ENCODE assay signal across 30 mouse cellular contexts in the genomic region with DNA sequence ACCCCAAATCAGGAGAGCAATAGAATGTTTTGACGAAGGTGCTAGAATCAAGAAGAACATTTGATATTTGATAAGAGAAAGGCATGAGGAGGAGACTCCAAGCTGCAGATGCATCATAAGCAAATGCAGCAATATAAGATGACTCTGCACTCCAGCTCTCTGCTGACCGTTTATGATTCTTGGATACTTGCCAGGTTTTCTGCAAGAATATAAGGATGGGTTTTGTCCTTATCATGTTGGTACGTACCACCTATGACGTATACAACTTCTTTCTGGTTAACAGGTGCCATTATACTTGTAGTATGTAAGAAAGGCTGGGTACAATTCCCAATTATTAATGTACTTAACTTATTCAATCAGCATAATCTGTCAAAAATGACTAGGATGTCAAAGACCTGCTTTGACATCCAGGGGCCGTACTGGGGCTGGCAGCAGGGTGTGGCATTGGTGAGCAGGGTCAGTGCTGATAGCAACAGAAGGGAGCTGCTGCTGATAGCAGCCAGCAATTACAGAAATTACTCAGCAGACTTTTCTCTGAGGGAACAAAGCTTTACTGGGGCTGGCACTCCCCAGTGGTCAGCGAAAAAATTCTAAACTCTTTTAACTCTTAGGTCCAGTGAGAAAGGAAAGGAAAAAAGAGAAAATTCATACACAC. TPM values are rescaled to one million over a fixed set of nuclear protein-coding genes. Genes with fewer than 3 reads are reported as not detected.
DNase-seq lines count a peak whose midpoint lies in the region; ATAC-seq and TF ChIP-seq lines count a peak whose summit lies in the region.
"Had no signal": no experiment of that assay in that cellular context is flagged by ENCODE, and none has a peak within 500 bp of the region (broad histone marks: within the 10 kb centered on the region; RNA-seq: fewer than 3 reads in every experiment).

No protein-coding gene starts in this region.

- no peak for TF ChIP-seq CTCF in G1E (IDR thresholded peaks at IDR 0.05; ENCODE audit: low read depth, low read length)

- WGBS in hindbrain, embryonic 14.5 days, result 85% methylated on average over 6 of the region's 6 CpGs
- 84% methylated on average over 6 of the region's 6 CpGs for WGBS in hindbrain, embryonic 13.5 days
- WGBS in intestine, embryonic 16.5 days, result 39% methylated on average over 6 of the region's 6 CpGs

- H3K9me3 ChIP-seq in hindbrain, embryonic 14.5 days (ENCODE audit: control insufficient read depth, low read length), result no peaks in the 10 kb centered on the region
- no peaks in the 10 kb centered on the region for H3K9me3 ChIP-seq in hindbrain, embryonic 13.5 days
- no peaks in the 10 kb centered on the region for H3K9me3 ChIP-seq in G1E (replicated peaks)
- no peaks in the 10 kb centered on the region for H3K9me3 ChIP-seq in intestine, embryonic 16.5 days (ENCODE audit: control insufficient read depth, low read length)
- H3K9me3 ChIP-seq: embryonic facial prominence, embryonic 12.5 days; forebrain, embryonic 15.5 days; heart, embryonic 10.5 days; megakaryocyte, embryonic 14.5 days had no signal

- H3K36me3 ChIP-seq in hindbrain, embryonic 14.5 days (replicated peaks; ENCODE audit: control insufficient read depth, insufficient read depth), result no peaks in the 10 kb centered on the region
- H3K36me3 ChIP-seq in hindbrain, embryonic 13.5 days, result no peaks in the 10 kb centered on the region
- H3K36me3 ChIP-seq in G1E (replicated peaks), result no peaks in the 10 kb centered on the region
- H3K36me3 ChIP-seq in intestine, embryonic 16.5 days (ENCODE audit: control insufficient read depth, insufficient read depth, low read length), result no peaks in the 10 kb centered on the region
- H3K36me3 ChIP-seq: embryonic facial prominence, embryonic 12.5 days; forebrain, embryonic 15.5 days; heart, embryonic 10.5 days had no signal

- H3K27me3 ChIP-seq in hindbrain, embryonic 14.5 days (ENCODE audit: control insufficient read depth, insufficient read depth, low read length), result no peaks in the 10 kb centered on the region
- H3K27me3 ChIP-seq in hindbrain, embryonic 13.5 days, result no peaks in the 10 kb centered on the region
- no peaks in the 10 kb centered on the region for H3K27me3 ChIP-seq in G1E (ENCODE audit: insufficient read depth, low read length)
- no peaks in the 10 kb centered on the region for H3K27me3 ChIP-seq in intestine, embryonic 16.5 days (replicated peaks; ENCODE audit: control insufficient read depth, insufficient read depth, low read length)
- H3K27me3 ChIP-seq: embryonic facial prominence, embryonic 12.5 days; forebrain, embryonic 15.5 days; megakaryocyte, embryonic 14.5 days; Patski had no signal

- no peak for ATAC-seq in hindbrain, embryonic 14.5 days (ENCODE audit: low FRiP score)
- ATAC-seq in hindbrain, embryonic 13.5 days (ENCODE audit: low FRiP score), result no peak
- ATAC-seq in G1E (ENCODE audit: extremely low read depth, insufficient number of reproducible peaks, low FRiP score, poor library complexity, severe bottlenecking), result no peak; the same call in 1 of the 2 replicates
- peak; percentile 96 for ATAC-seq in intestine, embryonic 16.5 days
- ATAC-seq in megakaryocyte-erythroid progenitor cell, adult 5-6 weeks (replicated peaks; ENCODE audit: low FRiP score, low TSS enrichment, poor library complexity, severe bottlenecking), result peak; percentile 94
- ATAC-seq: forebrain, embryonic 15.5 days; inflammation-experienced regulatory T-cells, adult 6 months; lung, postnatal 0 days; Patski had no signal

- no peak overlapping the region for H3K9ac ChIP-seq in hindbrain, embryonic 14.5 days
- H3K9ac ChIP-seq in hindbrain, embryonic 13.5 days, result no peak overlapping the region
- H3K9ac ChIP-seq in intestine, embryonic 16.5 days (ENCODE audit: low read depth, low read length), result no peak overlapping the region
- H3K9ac ChIP-seq: embryonic facial prominence, embryonic 12.5 days; forebrain, embryonic 15.5 days had no signal

- H3K4me1 ChIP-seq in hindbrain, embryonic 14.5 days (replicated peaks; ENCODE audit: control insufficient read depth, insufficient read depth, low read length), result no peaks in the 10 kb centered on the region
- H3K4me1 ChIP-seq in hindbrain, embryonic 13.5 days (replicated peaks), result no peaks in the 10 kb centered on the region
- H3K4me1 ChIP-seq in G1E (ENCODE audit: insufficient read depth, low read depth, low read length), result no peaks in the 10 kb centered on the region
- H3K4me1 ChIP-seq in intestine, embryonic 16.5 days (ENCODE audit: control insufficient read depth, insufficient read depth, low read length), result no peaks in the 10 kb centered on the region
- H3K4me1 ChIP-seq: embryonic facial prominence, embryonic 12.5 days; forebrain, embryonic 15.5 days; heart, embryonic 10.5 days; megakaryocyte, embryonic 14.5 days had no signal

- H3K4me3 ChIP-seq in hindbrain, embryonic 14.5 days (replicated peaks; ENCODE audit: low read length), result no peak overlapping the region
- no peak overlapping the region for H3K4me3 ChIP-seq in hindbrain, embryonic 13.5 days
- no peak overlapping the region for H3K4me3 ChIP-seq in G1E (ENCODE audit: low read depth, low read length)
- no peak overlapping the region for H3K4me3 ChIP-seq in intestine, embryonic 16.5 days (ENCODE audit: low read length)
- H3K4me3 ChIP-seq: embryonic facial prominence, embryonic 12.5 days; forebrain, embryonic 15.5 days; heart, embryonic 10.5 days; megakaryocyte, embryonic 14.5 days had no signal

- H3K27ac ChIP-seq in hindbrain, embryonic 14.5 days, result no peak overlapping the region
- no peak overlapping the region for H3K27ac ChIP-seq in hindbrain, embryonic 13.5 days
- H3K27ac ChIP-seq in intestine, embryonic 16.5 days (ENCODE audit: low read length), result no peak overlapping the region; the same call in 1 of the 2 replicates
- H3K27ac ChIP-seq: embryonic facial prominence, embryonic 12.5 days; forebrain, embryonic 15.5 days; heart, embryonic 10.5 days; kidney, postnatal 0 days had no signal

- intact Hi-C loops in left cerebral cortex, postnatal 10 days (cut with DNase I), result no loop called here

- H3K4me2 ChIP-seq in hindbrain, embryonic 14.5 days (replicated peaks), result no peak overlapping the region
- no peak overlapping the region for H3K4me2 ChIP-seq in hindbrain, embryonic 13.5 days
- no peak overlapping the region for H3K4me2 ChIP-seq in intestine, embryonic 16.5 days (ENCODE audit: low read depth, low read length)
- H3K4me2 ChIP-seq: embryonic facial prominence, embryonic 12.5 days; forebrain, embryonic 15.5 days had no signal

- DNase-seq in hindbrain, embryonic 14.5 days (ENCODE audit: low spot score), result peak; percentile 23
- DNase-seq in G1E (ENCODE audit: low spot score), result peak; percentile 3
- no peak for DNase-seq in kidney, postnatal 36 days
- no peak for DNase-seq in left cerebral cortex, postnatal 10 days (ENCODE audit: extremely low spot score in 1 of 2, low spot score in 2 of 2)
- no peak for DNase-seq in thymus, postnatal 25 days
- DNase-seq: adrenal gland, adult 8-10 months; cerebellum, postnatal 10 days; gastrocnemius, postnatal 25 days; heart, postnatal 10 days; right cerebral cortex, postnatal 25 days; thymus, postnatal 36 days had no signal

RNA-seq across cellular contexts. Expression of a gene that starts 5.2 kb away (rescaled TPM):
- not detected in 2 replicates for polyA plus RNA-seq in hindbrain, embryonic 14.5 days (2014; fragmentation: Nextera tagmentation; extraction: Ambion mirVana)
- not detected in 2 replicates for polyA plus RNA-seq in hindbrain, embryonic 13.5 days (2015; fragmentation: Nextera tagmentation; extraction: Ambion mirVana)
- total RNA-seq in G1E (2014; fragmentation: Nextera tagmentation) (not detected in 2 replicates), G1E (2017) (not detected in 2 replicates)
- not detected in 2 replicates for polyA plus RNA-seq in G1E (2012)
- polyA plus RNA-seq in intestine, embryonic 16.5 days (2015; fragmentation: Nextera tagmentation; extraction: Ambion mirVana), result not detected in 2 replicates
- total RNA-seq in megakaryocyte-erythroid progenitor cell, adult 5-6 weeks (2014; fragmentation: Nextera tagmentation), result not detected in 2 replicates
- total RNA-seq in megakaryocyte-erythroid progenitor cell, adult 5-6 weeks (2017), result not detected in 2 replicates
- not detected for total RNA-seq in left cerebral cortex, postnatal 10 days (2021)
- total RNA-seq: adrenal gland, adult 8-10 months; gastrocnemius, postnatal 25 days; heart, postnatal 10 days; layer of hippocampus, adult 18-20 months; layer of hippocampus, postnatal 25 days; left cerebral cortex, postnatal 25 days had no signal
- polyA plus RNA-seq: brain, embryonic 14.5 days; embryonic facial prominence, embryonic 12.5 days; forebrain, embryonic 15.5 days; heart, embryonic 10.5 days; hindbrain, embryonic 11.5 days; inflammation-experienced regulatory T-cells, adult 6 months; kidney, postnatal 0 days; Patski; spleen, adult 2 months; testis, adult 2 months had no signal

RNA-seq across cellular contexts. Expression of a gene that starts 53.6 kb away (rescaled TPM):
- not detected in 2 replicates for polyA plus RNA-seq in hindbrain, embryonic 14.5 days (2014; fragmentation: Nextera tagmentation; extraction: Ambion mirVana)
- not detected in 2 replicates for polyA plus RNA-seq in hindbrain, embryonic 13.5 days (2015; fragmentation: Nextera tagmentation; extraction: Ambion mirVana)
- not detected in 2 replicates for total RNA-seq in G1E (2014; fragmentation: Nextera tagmentation)
- total RNA-seq in G1E (2017), result not detected in 2 replicates
- not detected in 2 replicates for polyA plus RNA-seq in G1E (2012)
- not detected in 2 replicates for polyA plus RNA-seq in intestine, embryonic 16.5 days (2015; fragmentation: Nextera tagmentation; extraction: Ambion mirVana)
- total RNA-seq in megakaryocyte-erythroid progenitor cell, adult 5-6 weeks (2014; fragmentation: Nextera tagmentation), result not detected in 2 replicates
- total RNA-seq in megakaryocyte-erythroid progenitor cell, adult 5-6 weeks (2017), result not detected in 2 replicates
- total RNA-seq in left cerebral cortex, postnatal 10 days (2021), result not detected
- total RNA-seq: adrenal gland, adult 8-10 months; gastrocnemius, postnatal 25 days; heart, postnatal 10 days; layer of hippocampus, adult 18-20 months; layer of hippocampus, postnatal 25 days; left cerebral cortex, postnatal 25 days had no signal
- polyA plus RNA-seq: brain, embryonic 14.5 days; embryonic facial prominence, embryonic 12.5 days; forebrain, embryonic 15.5 days; heart, embryonic 10.5 days; hindbrain, embryonic 11.5 days; inflammation-experienced regulatory T-cells, adult 6 months; kidney, postnatal 0 days; limb, embryonic 14.5 days; lung, postnatal 0 days; Patski; spleen, adult 2 months; testis, adult 2 months had no signal

Comparison
In these comparisons a context has a peak if more than half of its experiments do, and no peak if none do; other contexts are left out.
1. ATAC-seq: peak in intestine, embryonic 16.5 days (single experiment) and megakaryocyte-erythroid progenitor cell, adult 5-6 weeks (single experiment); none in hindbrain, embryonic 14.5 days (single experiment), hindbrain, embryonic 13.5 days (single experiment) and G1E (single experiment).
2. DNase-seq: peak in hindbrain, embryonic 14.5 days (single experiment) and G1E (single experiment); none in kidney, postnatal 36 days (0 of 2), left cerebral cortex, postnatal 10 days (0 of 2) and thymus, postnatal 25 days (single experiment).